Mouse (Mus musculus): ENCODE measurements around the gene Kctd21. TPM values are rescaled to one million over a fixed set of nuclear protein-coding genes. Genes with fewer than 3 reads are reported as not detected.

Kctd21 gene
- polyA plus RNA-seq, 1 experiment from 2014 or later = 14.3 TPM

- Histone ChIP-seq H3K27ac (no peak overlapping the region), H3K4me3 (ENCODE audit: inconsistent target) (peak overlapping the region; percentile 62), H3K79me2 (ENCODE audit: inconsistent target) (peaks cover 9% of the 10 kb centered on the region; the same call in 1 of the 2 replicates), H3K36me3 (ENCODE audit: inconsistent target) (no peaks in the 10 kb centered on the region; the same call in 1 of the 2 replicates)
- WGBS (ENCODE audit: missing documents) = 71% methylated on average over 11 of the region's 11 CpGs
These were observed 1.0 kb upstream of the Kctd21 start for GRCm38 (mm10) chr7:97330931-97331645.

GRCm38 (mm10) chr7:97332667-97333041 is 527 bp downstream of the Kctd21 start:
- peaks cover 14% of the 10 kb centered on the region; the same call in 1 of the 2 replicates for H3K79me2 ChIP-seq (ENCODE audit: inconsistent target)
- 5% methylated on average over 9 of the region's 9 CpGs for WGBS (ENCODE audit: missing documents)
- H3K36me3 ChIP-seq (ENCODE audit: inconsistent target) = no peaks in the 10 kb centered on the region; the same call in 1 of the 2 replicates
- H3K27ac ChIP-seq = peak overlapping the region; percentile 52
- H3K4me3 ChIP-seq (ENCODE audit: inconsistent target) = peak overlapping the region; percentile 80

GRCm38 (mm10) chr7:97333113-97333898 is 1.2 kb downstream of the Kctd21 start:
- Histone ChIP-seq H3K4me3 (ENCODE audit: inconsistent target) (peak overlapping the region; percentile 80), H3K79me2 (ENCODE audit: inconsistent target) (peaks cover 18% of the 10 kb centered on the region; the same call in 1 of the 2 replicates), H3K27ac (peak overlapping the region; percentile 52; the same call in 1 of the 2 replicates), H3K36me3 (ENCODE audit: inconsistent target) (no peaks in the 10 kb centered on the region; the same call in 1 of the 2 replicates)
- WGBS (ENCODE audit: missing documents) = 71% methylated on average over 6 of the region's 6 CpGs

GRCm38 (mm10) chr7:97334406-97334805 is 2.3 kb downstream of the Kctd21 start:
- H3K27ac ChIP-seq = no peak overlapping the region
- no peaks in the 10 kb centered on the region; the same call in 1 of the 2 replicates for H3K36me3 ChIP-seq (ENCODE audit: inconsistent target)
- H3K4me3 ChIP-seq (ENCODE audit: inconsistent target) = no peak overlapping the region
- peaks cover 18% of the 10 kb centered on the region; the same call in 1 of the 2 replicates for H3K79me2 ChIP-seq (ENCODE audit: inconsistent target)
- WGBS (ENCODE audit: missing documents) = 75% methylated on average over 2 of the region's 2 CpGs

- Histone ChIP-seq H3K27ac (peak overlapping the region; percentile 77), H3K36me3 (ENCODE audit: inconsistent target) (no peaks in the 10 kb centered on the region), H3K4me3 (ENCODE audit: inconsistent target) (no peak overlapping the region), H3K79me2 (ENCODE audit: inconsistent target) (peaks cover 18% of the 10 kb centered on the region; the same call in 1 of the 2 replicates)
- 20% methylated on average over 1 of the region's 1 CpGs for WGBS (ENCODE audit: missing documents)
These were observed 4.6 kb downstream of the Kctd21 start for GRCm38 (mm10) chr7:97336678-97337077.

GRCm38 (mm10) chr7:97338593-97338992 is 6.5 kb downstream of the Kctd21 start:
- H3K79me2 ChIP-seq (ENCODE audit: inconsistent target) = peaks cover 9% of the 10 kb centered on the region; the same call in 1 of the 2 replicates
- H3K4me3 ChIP-seq (ENCODE audit: inconsistent target) = no peak overlapping the region
- 79% methylated on average over 4 of the region's 4 CpGs for WGBS (ENCODE audit: missing documents)
- no peak overlapping the region for H3K27ac ChIP-seq
- no peaks in the 10 kb centered on the region for H3K36me3 ChIP-seq (ENCODE audit: inconsistent target)

GRCm38 (mm10) chr7:97339623-97340022 is 7.5 kb downstream of the Kctd21 start:
- Histone ChIP-seq H3K79me2 (ENCODE audit: inconsistent target) (peaks cover 9% of the 10 kb centered on the region; the same call in 1 of the 2 replicates), H3K36me3 (ENCODE audit: inconsistent target) (no peaks in the 10 kb centered on the region), H3K27ac (no peak overlapping the region), H3K4me3 (ENCODE audit: inconsistent target) (no peak overlapping the region)
- 96% methylated on average over 7 of the region's 7 CpGs for WGBS (ENCODE audit: missing documents)

- 95% methylated on average over 16 of the region's 18 CpGs for WGBS (ENCODE audit: missing documents)
- H3K4me3 ChIP-seq (ENCODE audit: inconsistent target) = no peak overlapping the region
- H3K27ac ChIP-seq = no peak overlapping the region
- no peaks in the 10 kb centered on the region for H3K36me3 ChIP-seq (ENCODE audit: inconsistent target)
- H3K79me2 ChIP-seq (ENCODE audit: inconsistent target) = peaks cover 9% of the 10 kb centered on the region; the same call in 1 of the 2 replicates
These were observed 9.1 kb downstream of the Kctd21 start for GRCm38 (mm10) chr7:97340907-97341849.

GRCm38 (mm10) chr7:97342961-97343360 is 10.8 kb downstream of the Kctd21 start:
- Histone ChIP-seq H3K36me3 (ENCODE audit: inconsistent target) (peaks cover 9% of the 10 kb centered on the region), H3K4me3 (ENCODE audit: inconsistent target) (no peak overlapping the region), H3K27ac (no peak overlapping the region), H3K79me2 (ENCODE audit: inconsistent target) (peaks cover under 1% of the 10 kb centered on the region; the same call in 1 of the 2 replicates)
- 64% methylated on average over 2 of the region's 2 CpGs for WGBS (ENCODE audit: missing documents)

- peaks cover 25% of the 10 kb centered on the region for H3K36me3 ChIP-seq (ENCODE audit: inconsistent target)
- no peaks in the 10 kb centered on the region for H3K79me2 ChIP-seq (ENCODE audit: inconsistent target)
- 100% methylated on average over 2 of the region's 2 CpGs for WGBS (ENCODE audit: missing documents)
These were observed 12.5 kb downstream of the Kctd21 start for GRCm38 (mm10) chr7:97344655-97345054.

GRCm38 (mm10) chr7:97345229-97345871 is 13.2 kb downstream of the Kctd21 start:
- Histone ChIP-seq H3K79me2 (ENCODE audit: inconsistent target) (no peaks in the 10 kb centered on the region), H3K27ac (no peak overlapping the region), H3K4me3 (ENCODE audit: inconsistent target) (no peak overlapping the region), H3K36me3 (ENCODE audit: inconsistent target) (peaks cover 25% of the 10 kb centered on the region)
- 87% methylated on average over 10 of the region's 10 CpGs for WGBS (ENCODE audit: missing documents)

More at GRCm38 (mm10) chr7:97344655-97345054, 12.5 kb downstream of the Kctd21 start:
- Histone ChIP-seq H3K27ac (no peak overlapping the region), H3K4me3 (ENCODE audit: inconsistent target) (no peak overlapping the region)

GRCm38 (mm10) chr7:97346111-97346821 is 14.1 kb downstream of the Kctd21 start:
- H3K79me2 ChIP-seq (ENCODE audit: inconsistent target) = no peaks in the 10 kb centered on the region
- peaks cover 25% of the 10 kb centered on the region for H3K36me3 ChIP-seq (ENCODE audit: inconsistent target)
- H3K4me3 ChIP-seq (ENCODE audit: inconsistent target) = no peak overlapping the region
- 89% methylated on average over 9 of the region's 9 CpGs for WGBS (ENCODE audit: missing documents)
- no peak overlapping the region for H3K27ac ChIP-seq

- Histone ChIP-seq H3K4me3 (ENCODE audit: inconsistent target) (no peak overlapping the region), H3K79me2 (ENCODE audit: inconsistent target) (no peaks in the 10 kb centered on the region), H3K27ac (no peak overlapping the region), H3K36me3 (ENCODE audit: inconsistent target) (peaks cover 25% of the 10 kb centered on the region)
- WGBS (ENCODE audit: missing documents) = 93% methylated on average over 3 of the region's 4 CpGs
These were observed 14.7 kb downstream of the Kctd21 start for GRCm38 (mm10) chr7:97346822-97347166.
